Mouse (Mus musculus) hindbrain, embryonic 13.5 days (tissue): ENCODE measurements around the gene Sipa1l1. TPM values are rescaled to one million over a fixed set of nuclear protein-coding genes. Genes with fewer than 3 reads are reported as not detected.

Experiments used
- ATAC-seq: fragments of 200-750 bp; cut with Nextera tagmentation; 2 replicates; pipeline ENCODE4 v1.8.0; 2017; ENCODE audit warnings: moderate TSS enrichment; ENCODE audit not compliant: low FRiP score
- H3K27ac ChIP-seq: fragments of 300-500 bp; sonication (generic); 2 replicates; pipeline ENCODE4 v1.5.1; 2015; ENCODE audit warnings: inconsistent platforms, mild to moderate bottlenecking, moderate library complexity
- H3K27me3 ChIP-seq: fragments of 300-500 bp; sonication (generic); 2 replicates; pipeline ENCODE4 v1.6.1; 2015; ENCODE audit warnings: mild to moderate bottlenecking, inconsistent platforms
- H3K36me3 ChIP-seq: fragments of 300-500 bp; sonication (generic); 2 replicates; pipeline ENCODE4 v1.6.1; 2015; ENCODE audit warnings: mild to moderate bottlenecking, inconsistent platforms
- H3K4me1 ChIP-seq: fragments of 300-500 bp; sonication (generic); replicated peaks from 2 replicates; pipeline ENCODE4 v1.6.1; 2015; ENCODE audit warnings: inconsistent platforms
- H3K4me2 ChIP-seq: fragments of 300-500 bp; sonication (generic); 2 replicates; pipeline ENCODE4 v1.6.1; 2015; ENCODE audit warnings: inconsistent platforms, mild to moderate bottlenecking, moderate library complexity
- H3K4me3 ChIP-seq: fragments of 300-500 bp; sonication (generic); 2 replicates; pipeline ENCODE4 v1.5.1; 2015; ENCODE audit warnings: mild to moderate bottlenecking, inconsistent platforms
- H3K9ac ChIP-seq: fragments of 300-500 bp; sonication (generic); 2 replicates; pipeline ENCODE4 v1.6.1; 2015; ENCODE audit warnings: mild to moderate bottlenecking, inconsistent platforms
- H3K9me3 ChIP-seq: fragments of 300-500 bp; sonication (generic); 2 replicates; pipeline ENCODE4 v1.6.1; 2016; ENCODE audit warnings: inconsistent platforms
- WGBS: fragments of 180-500 bp; shearing (Covaris S2); methylation state at CpG from one replicate; pipeline ENCODE4 v1.1.7; 2015; 5-methylcytosine and 5-hydroxymethylcytosine counted together
- polyA plus RNA-seq: library from polyadenylated mRNA; unstranded; fragments of >200 nt; fragmentation: Nextera tagmentation; extraction: Ambion mirVana; gene quantifications from 2 replicates; pipeline ENCODE4 v1.2.1, GENCODE M21; 2015

The Sipa1l1 gene
- polyA plus RNA-seq, 1 experiment from 2014 or later: 13.6 TPM

DNA sequence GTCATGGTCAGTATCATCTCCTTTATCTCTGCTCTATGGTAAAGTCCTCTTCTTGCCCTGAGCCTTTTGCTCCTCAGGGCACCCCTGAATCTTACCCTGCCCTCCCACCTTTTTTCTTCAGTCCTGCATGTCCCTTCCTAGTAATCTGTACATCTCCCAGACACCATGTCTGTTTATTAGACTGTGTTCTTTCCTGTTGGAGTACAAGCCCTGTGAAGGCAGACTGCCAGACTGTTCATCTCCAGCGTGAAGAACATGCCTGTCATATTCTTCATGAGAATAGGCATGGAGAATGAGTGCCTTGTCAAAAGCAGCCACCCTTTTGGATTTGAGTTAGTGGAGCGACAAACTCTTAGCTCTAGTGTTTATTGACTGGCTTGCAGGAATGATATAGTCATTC, 28.1 kb downstream of the Sipa1l1 start:
- Histone ChIP-seq H3K9ac (no peak overlapping the region), H3K36me3 (no peaks in the 10 kb centered on the region), H3K4me2 (no peak overlapping the region), H3K27me3 (no peaks in the 10 kb centered on the region), H3K4me1 (peaks cover 18% of the 10 kb centered on the region), H3K27ac (no peak overlapping the region), H3K4me3 (no peak overlapping the region), H3K9me3 (no peaks in the 10 kb centered on the region)
- 68% methylated on average over 2 of the region's 2 CpGs for WGBS
- ATAC-seq: no peak

DNA sequence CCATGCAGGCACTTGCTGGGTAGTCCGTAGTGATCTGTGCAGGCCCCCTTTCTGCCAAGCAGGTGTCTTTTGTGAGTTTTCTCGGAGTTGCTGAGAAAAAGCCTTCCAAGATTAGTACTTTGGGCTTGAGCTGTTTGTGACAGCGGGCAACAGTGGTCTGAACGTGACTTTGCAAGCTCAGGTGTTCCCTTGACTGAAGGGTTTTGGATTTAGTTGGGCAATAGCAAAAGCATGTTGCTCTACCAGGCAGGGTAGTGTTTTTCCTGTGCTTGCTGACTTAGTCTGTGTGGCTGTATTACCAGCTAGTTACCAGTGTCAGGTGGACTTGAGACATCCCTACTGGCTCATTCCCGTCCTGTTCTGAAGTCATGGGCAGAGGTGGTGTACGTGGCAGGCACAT, 30.2 kb downstream of the Sipa1l1 start:
- Histone ChIP-seq H3K4me3 (no peak overlapping the region), H3K9me3 (no peaks in the 10 kb centered on the region), H3K4me1 (peaks cover 14% of the 10 kb centered on the region), H3K4me2 (no peak overlapping the region), H3K27ac (no peak overlapping the region), H3K9ac (no peak overlapping the region), H3K36me3 (no peaks in the 10 kb centered on the region), H3K27me3 (no peaks in the 10 kb centered on the region)
- 94% methylated on average over 6 of the region's 6 CpGs for WGBS
- ATAC-seq: no peak

DNA sequence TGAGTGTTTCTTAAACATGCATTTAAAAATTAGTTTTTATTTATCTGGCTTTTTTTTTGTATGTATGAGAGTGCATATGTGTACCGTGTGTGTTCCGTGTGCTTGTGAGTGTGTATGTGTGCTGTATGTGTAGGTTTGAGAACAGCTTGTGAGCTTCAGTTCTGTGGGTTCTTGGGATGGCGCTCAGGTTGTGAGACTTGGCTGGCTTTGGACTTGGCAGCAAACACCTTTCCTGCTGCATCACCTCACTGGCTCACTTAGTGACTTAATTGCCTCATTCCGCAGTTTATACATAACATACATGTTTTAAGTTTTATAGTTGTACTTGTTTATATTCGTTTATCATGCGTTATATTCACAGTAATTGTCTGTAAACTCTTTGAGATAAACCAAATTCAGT, 35.0 kb downstream of the Sipa1l1 start:
- H3K4me3 ChIP-seq: no peak overlapping the region
- WGBS: 95% methylated on average over 6 of the region's 6 CpGs
- H3K27me3 ChIP-seq: no peaks in the 10 kb centered on the region
- no peaks in the 10 kb centered on the region for H3K4me1 ChIP-seq
- H3K36me3 ChIP-seq: no peaks in the 10 kb centered on the region
- H3K9me3 ChIP-seq: no peaks in the 10 kb centered on the region
- ATAC-seq: no peak
- H3K4me2 ChIP-seq: no peak overlapping the region
- H3K27ac ChIP-seq: no peak overlapping the region
- H3K9ac ChIP-seq: no peak overlapping the region

DNA sequence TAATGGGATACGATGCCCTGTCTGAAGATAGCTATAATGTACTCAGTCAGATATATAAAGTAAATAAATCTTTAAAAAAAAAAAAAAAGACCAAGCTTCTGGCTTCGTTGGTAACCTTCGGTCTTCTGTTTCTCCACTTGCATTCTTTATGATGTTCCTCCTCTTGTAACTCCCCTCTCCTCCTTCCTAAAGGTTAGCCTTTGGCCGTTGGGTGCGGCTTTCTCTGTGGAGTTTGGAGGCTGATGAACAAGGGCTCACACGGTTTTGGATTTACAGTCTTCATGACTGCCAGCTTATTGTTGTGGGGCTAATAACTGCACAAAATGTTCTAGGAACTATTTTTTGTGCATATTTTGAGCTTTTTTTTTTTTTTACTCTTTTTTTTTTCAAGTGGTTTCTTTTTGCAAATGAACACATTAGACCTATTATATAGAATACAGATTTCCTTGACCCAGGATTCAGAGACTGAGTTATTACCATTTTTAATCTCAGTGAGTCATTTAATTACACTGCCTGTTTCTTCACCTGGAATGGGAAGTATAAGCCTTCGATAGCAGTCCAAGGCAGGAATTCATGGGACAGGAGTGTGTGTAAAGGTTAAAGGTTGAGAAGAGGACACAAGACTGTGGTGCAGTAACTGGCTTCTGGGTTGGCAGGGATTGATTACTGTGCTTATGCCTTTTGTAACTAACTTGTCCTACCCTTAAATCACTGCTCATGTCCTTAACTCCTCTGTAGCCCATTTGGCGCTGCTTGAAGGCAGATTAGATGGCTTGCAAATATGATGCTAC, 37.9 kb downstream of the Sipa1l1 start:
- no peak for ATAC-seq
- Histone ChIP-seq H3K4me2 (no peak overlapping the region), H3K9me3 (no peaks in the 10 kb centered on the region), H3K9ac (no peak overlapping the region), H3K4me3 (no peak overlapping the region), H3K27ac (no peak overlapping the region), H3K36me3 (no peaks in the 10 kb centered on the region), H3K4me1 (no peaks in the 10 kb centered on the region), H3K27me3 (no peaks in the 10 kb centered on the region)
- 92% methylated on average over 8 of the region's 8 CpGs for WGBS

DNA sequence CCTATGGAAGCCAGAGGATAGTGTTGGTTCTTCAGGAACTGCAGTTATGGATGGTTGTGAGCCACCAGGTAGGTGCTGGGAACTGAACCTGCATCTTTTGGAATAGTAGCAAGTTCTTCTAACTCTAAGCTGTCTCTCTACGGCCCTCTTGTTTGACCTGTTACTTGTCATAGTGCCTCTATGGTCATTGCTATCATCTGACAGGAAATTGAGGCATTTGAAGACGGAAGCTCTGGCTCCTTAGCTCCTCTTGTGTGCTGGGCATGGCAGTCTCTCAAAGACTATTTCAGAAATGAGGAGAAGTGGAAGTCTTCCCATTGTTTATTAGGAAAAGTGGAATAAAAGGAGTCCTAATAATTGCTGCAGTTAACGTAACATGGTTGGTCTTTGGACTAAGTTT, 38.9 kb downstream of the Sipa1l1 start:
- Histone ChIP-seq H3K27me3 (no peaks in the 10 kb centered on the region), H3K4me2 (no peak overlapping the region), H3K36me3 (no peaks in the 10 kb centered on the region), H3K9me3 (no peaks in the 10 kb centered on the region), H3K4me1 (no peaks in the 10 kb centered on the region), H3K27ac (no peak overlapping the region), H3K4me3 (no peak overlapping the region), H3K9ac (no peak overlapping the region)
- ATAC-seq: no peak
- WGBS: 92% methylated on average over 3 of the region's 3 CpGs

DNA sequence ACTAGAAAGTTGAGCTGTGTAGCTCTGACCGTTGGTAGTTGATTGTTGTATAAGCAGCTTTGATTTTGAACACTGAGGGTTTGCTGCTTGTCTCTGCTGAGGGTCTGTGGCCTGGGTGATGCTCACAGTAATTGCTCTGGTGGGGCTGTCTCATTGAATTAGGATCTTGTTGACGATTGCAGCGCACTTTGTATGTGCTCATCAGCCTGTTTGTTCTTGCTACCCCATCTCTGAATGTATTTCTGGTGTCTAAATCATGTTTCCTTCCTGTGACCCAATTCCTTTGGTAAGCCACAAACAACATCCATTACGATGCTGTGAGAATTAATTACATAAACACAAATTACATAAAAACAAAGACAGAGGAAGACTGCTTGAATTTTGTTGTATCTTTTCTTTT, 39.5 kb downstream of the Sipa1l1 start:
- H3K4me1 ChIP-seq: no peaks in the 10 kb centered on the region
- no peaks in the 10 kb centered on the region for H3K36me3 ChIP-seq
- 83% methylated on average over 4 of the region's 4 CpGs for WGBS
- ATAC-seq: no peak
- no peak overlapping the region for H3K9ac ChIP-seq
- H3K9me3 ChIP-seq: no peaks in the 10 kb centered on the region
- no peak overlapping the region for H3K4me3 ChIP-seq
- H3K27ac ChIP-seq: no peak overlapping the region
- H3K4me2 ChIP-seq: no peak overlapping the region
- H3K27me3 ChIP-seq: no peaks in the 10 kb centered on the region

DNA sequence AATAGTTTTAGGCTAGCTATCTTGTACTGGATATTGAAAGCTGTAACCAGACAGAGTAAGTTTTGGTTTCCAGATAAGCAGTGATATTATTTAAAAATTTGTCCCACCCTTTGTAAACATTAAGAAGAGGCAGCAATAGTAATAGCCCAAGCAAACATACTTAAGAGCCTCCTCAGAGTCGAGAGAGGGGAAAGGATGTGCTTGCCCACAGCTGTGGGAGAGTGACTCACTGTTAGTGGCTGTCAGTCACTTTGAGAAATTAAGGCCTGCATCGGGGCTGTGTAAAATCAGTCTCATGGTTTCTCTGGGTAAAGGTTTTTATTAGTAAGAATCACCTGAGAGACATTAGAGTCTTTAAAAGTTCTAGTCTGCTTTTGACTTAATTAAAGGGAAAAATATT, 40.6 kb downstream of the Sipa1l1 start:
- Histone ChIP-seq H3K9ac (no peak overlapping the region), H3K36me3 (peaks cover 5% of the 10 kb centered on the region; the same call in 1 of the 2 replicates), H3K4me2 (no peak overlapping the region), H3K4me3 (no peak overlapping the region), H3K4me1 (no peaks in the 10 kb centered on the region), H3K27me3 (no peaks in the 10 kb centered on the region), H3K9me3 (no peaks in the 10 kb centered on the region), H3K27ac (no peak overlapping the region)
- WGBS: 81% methylated on average over 2 of the region's 2 CpGs
- no peak for ATAC-seq

DNA sequence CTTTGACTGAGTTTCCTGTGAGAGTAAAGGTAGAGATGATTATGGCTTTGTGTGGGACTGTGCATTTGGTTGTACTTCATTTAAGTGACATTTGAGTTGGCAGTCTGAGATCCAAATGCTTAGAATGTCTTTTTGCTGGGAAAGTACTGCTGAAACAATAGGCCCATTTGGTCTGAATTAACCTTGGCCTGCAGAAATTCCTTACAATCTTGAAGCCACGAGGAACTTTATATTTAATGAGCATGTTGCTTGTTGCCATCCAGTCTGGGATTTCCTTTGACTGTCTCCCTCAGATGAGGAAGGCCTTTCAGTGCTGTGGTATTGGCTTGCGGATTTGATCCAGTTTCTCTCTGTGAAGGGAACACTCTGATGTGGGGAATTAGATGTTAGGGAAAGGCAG, 43.9 kb downstream of the Sipa1l1 start:
- no peaks in the 10 kb centered on the region for H3K4me1 ChIP-seq
- no peak overlapping the region for H3K4me3 ChIP-seq
- WGBS: 77% methylated on average over 2 of the region's 2 CpGs
- no peak overlapping the region for H3K27ac ChIP-seq
- no peaks in the 10 kb centered on the region for H3K9me3 ChIP-seq
- no peaks in the 10 kb centered on the region for H3K27me3 ChIP-seq
- no peak overlapping the region for H3K4me2 ChIP-seq
- ATAC-seq: no peak
- no peak overlapping the region for H3K9ac ChIP-seq
- peaks cover 5% of the 10 kb centered on the region; the same call in 1 of the 2 replicates for H3K36me3 ChIP-seq

DNA sequence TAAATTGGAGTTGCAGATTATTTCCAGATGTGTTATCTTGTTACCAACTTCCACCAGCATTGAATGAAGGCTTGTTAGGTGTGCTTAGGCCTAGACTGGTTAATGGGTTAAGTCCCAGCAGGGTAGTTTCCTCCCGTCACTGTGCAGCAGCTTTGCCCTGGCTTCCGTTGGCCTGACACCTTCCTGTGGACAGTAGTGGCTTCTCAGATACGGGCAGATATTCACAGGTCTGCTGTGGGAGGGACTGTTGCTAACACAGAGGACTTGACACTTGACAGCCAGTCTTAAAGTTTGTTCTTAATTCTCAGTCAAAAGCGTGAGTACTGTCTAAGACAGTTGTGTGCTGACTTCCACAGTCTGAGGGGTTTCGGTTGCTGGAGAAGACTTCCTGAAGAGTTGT, 45.8 kb downstream of the Sipa1l1 start:
- H3K27ac ChIP-seq: no peak overlapping the region
- peaks cover 5% of the 10 kb centered on the region; the same call in 1 of the 2 replicates for H3K36me3 ChIP-seq
- H3K4me2 ChIP-seq: no peak overlapping the region
- H3K27me3 ChIP-seq: no peaks in the 10 kb centered on the region
- H3K9me3 ChIP-seq: no peaks in the 10 kb centered on the region
- 0 out of 2 replicates have a peak, but pooled peaks cover 2% of the 10 kb centered on the region for H3K4me1 ChIP-seq
- H3K9ac ChIP-seq: no peak overlapping the region
- WGBS: 81% methylated on average over 5 of the region's 5 CpGs
- H3K4me3 ChIP-seq: no peak overlapping the region
- no peak for ATAC-seq

DNA sequence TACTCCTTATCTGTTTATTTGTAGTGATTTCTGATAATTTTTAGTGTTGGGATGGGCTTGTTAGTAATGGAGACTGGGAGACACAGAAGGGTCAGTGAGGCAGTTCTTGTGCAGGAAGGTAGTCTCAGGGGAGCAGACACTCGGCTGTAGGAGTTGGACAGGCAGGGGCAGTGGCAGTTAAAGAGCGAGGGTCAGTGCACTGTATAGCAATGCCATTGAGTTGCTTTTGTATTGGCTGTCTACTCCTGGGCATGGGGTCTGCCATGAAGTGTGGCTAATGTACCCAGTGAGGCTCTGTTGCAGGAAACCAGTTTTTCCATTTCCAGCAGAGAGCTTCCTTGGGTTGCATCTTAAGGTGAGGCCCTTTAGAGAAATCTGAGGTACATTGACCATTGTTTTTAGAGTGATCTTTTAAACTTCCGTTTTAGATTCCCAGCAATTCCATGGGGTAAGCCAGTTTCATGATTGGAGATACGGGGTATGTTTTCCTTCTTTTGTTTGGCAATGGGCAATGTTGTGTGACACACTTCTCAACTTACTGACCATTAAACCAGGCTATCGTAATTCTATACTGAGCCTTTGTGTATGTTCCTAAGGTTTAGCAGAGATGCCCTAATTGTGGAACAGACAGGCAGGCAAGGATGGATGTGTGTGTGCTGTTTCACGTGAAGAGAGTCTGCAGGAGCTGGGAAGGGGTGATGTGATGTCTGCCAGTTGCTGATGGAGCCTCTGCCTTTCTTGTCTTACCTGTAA, 47.9 kb downstream of the Sipa1l1 start:
- H3K4me2 ChIP-seq: no peak overlapping the region
- 0 out of 2 replicates have a peak, but pooled peaks cover 2% of the 10 kb centered on the region for H3K4me1 ChIP-seq
- no peaks in the 10 kb centered on the region for H3K9me3 ChIP-seq
- ATAC-seq: no peak
- H3K27ac ChIP-seq: no peak overlapping the region
- WGBS: 72% methylated on average over 6 of the region's 6 CpGs
- H3K27me3 ChIP-seq: no peaks in the 10 kb centered on the region
- no peak overlapping the region for H3K9ac ChIP-seq
- peaks cover 5% of the 10 kb centered on the region; the same call in 1 of the 2 replicates for H3K36me3 ChIP-seq
- no peak overlapping the region for H3K4me3 ChIP-seq

DNA sequence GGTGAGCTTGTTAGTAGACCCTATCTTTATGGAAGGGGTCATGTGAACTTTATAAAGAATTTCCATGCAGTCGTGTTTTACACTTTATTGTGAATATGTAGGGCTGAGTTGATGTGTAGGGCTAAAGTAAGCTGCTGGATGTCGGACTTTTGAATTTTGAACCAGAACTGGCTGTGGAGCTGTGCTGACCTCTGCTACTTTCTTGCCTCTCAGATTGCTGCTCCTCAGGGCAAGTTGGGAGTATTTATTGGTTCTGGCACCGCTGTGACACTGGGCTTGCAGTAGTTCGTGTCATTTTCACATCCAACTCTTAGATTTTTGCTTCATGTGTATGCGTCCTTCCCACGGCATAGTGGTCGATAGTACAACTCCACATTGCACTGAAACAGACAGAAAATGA, 49.1 kb downstream of the Sipa1l1 start:
- H3K9me3 ChIP-seq: no peaks in the 10 kb centered on the region
- no peak overlapping the region for H3K27ac ChIP-seq
- H3K4me2 ChIP-seq: no peak overlapping the region
- no peaks in the 10 kb centered on the region for H3K27me3 ChIP-seq
- H3K9ac ChIP-seq: no peak overlapping the region
- 95% methylated on average over 7 of the region's 7 CpGs for WGBS
- 0 out of 2 replicates have a peak, but pooled peaks cover 2% of the 10 kb centered on the region for H3K4me1 ChIP-seq
- no peak for ATAC-seq
- H3K4me3 ChIP-seq: no peak overlapping the region
- peaks cover 5% of the 10 kb centered on the region; the same call in 1 of the 2 replicates for H3K36me3 ChIP-seq

DNA sequence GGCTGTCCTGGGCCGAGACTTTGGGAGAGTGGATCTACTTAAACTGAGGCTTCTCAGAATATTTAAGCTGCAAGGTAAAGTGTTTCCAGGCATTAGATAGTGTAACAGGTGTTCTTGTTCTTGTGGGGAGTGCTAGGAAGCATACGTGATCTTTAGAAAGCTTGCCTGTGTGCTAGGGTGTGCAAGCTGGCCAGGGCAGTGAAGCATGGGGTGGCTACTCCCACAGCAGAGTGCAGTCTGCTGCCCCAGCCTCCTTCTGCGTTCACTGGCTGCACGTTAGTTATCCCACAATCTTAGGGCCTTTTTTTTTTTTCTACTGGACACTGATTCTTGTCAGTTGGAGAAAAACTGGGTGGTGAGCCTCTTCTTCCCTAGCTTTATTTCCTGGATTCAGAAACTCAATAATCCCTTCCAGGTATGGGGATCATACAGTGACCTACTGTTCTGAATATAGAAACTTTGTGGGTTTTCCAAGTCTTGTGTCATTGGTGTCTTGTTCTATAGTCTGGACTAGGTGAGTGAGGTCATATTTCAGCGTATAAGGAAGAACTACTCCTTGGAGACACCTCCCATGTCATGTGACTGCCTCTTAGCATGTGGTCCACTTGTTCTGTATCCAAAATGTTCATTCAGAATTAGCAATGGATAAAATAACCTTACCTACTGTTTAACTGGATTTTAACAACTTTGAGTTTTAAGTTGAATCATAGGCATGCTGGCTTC, 51.4 kb downstream of the Sipa1l1 start:
- no peaks in the 10 kb centered on the region for H3K9me3 ChIP-seq
- no peaks in the 10 kb centered on the region for H3K36me3 ChIP-seq
- no peaks in the 10 kb centered on the region for H3K27me3 ChIP-seq
- no peak overlapping the region for H3K4me3 ChIP-seq
- peaks cover 4% of the 10 kb centered on the region; the same call in 1 of the 2 replicates for H3K4me1 ChIP-seq
- H3K4me2 ChIP-seq: no peak overlapping the region
- no peak overlapping the region for H3K9ac ChIP-seq
- H3K27ac ChIP-seq: no peak overlapping the region
- 73% methylated on average over 5 of the region's 5 CpGs for WGBS
- no peak for ATAC-seq
